ENCODE assay signal across 9 mouse cellular contexts in the genomic region with DNA sequence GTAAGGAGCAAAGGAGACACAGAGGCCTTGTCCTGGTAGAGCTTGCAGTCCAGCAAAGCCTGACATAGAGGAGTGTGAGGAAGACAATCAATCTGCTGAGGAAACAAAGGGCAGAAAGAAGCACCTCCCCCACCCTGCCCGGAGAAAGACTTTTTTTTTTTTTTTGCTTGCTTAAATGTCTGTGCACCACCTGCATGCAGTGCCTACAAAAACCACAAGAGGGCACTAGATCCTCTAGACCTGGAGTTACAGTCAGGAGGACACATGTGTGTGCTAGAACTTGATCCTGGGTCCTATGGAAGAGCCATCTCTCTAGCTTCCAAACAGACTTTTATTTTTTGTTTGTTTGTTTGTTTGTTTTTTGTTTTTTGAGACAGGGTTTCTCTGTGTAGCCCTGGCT. TPM values are rescaled to one million over a fixed set of nuclear protein-coding genes. Genes with fewer than 3 reads are reported as not detected.
DNase-seq lines count a peak whose midpoint lies in the region; ATAC-seq and TF ChIP-seq lines count a peak whose summit lies in the region.
"Had no signal": no experiment of that assay in that cellular context is flagged by ENCODE, and none has a peak within 500 bp of the region (broad histone marks: within the 10 kb centered on the region; RNA-seq: fewer than 3 reads in every experiment).

No protein-coding gene starts in this region.

- TF ChIP-seq CTCF in kidney, postnatal 0 days (IDR thresholded peaks at IDR 0.05; ENCODE audit: low read depth): peak; percentile 74

- H3K9me3 ChIP-seq in kidney, postnatal 0 days (replicated peaks; ENCODE audit: low read length): no peaks in the 10 kb centered on the region
- H3K9me3 ChIP-seq in kidney, embryonic 15.5 days (replicated peaks): no peaks in the 10 kb centered on the region
- H3K9me3 ChIP-seq: heart, embryonic 15.5 days had no signal

- 10% methylated on average over 1 of the region's 1 CpGs for WGBS in kidney, postnatal 0 days
- 6% methylated on average over 1 of the region's 1 CpGs for WGBS in kidney, embryonic 15.5 days

- no peak overlapping the region for H3K4me3 ChIP-seq in kidney, postnatal 0 days (replicated peaks; ENCODE audit: low read depth, low read length)
- no peak overlapping the region for H3K4me3 ChIP-seq in kidney, embryonic 15.5 days (replicated peaks)
- H3K4me3 ChIP-seq: heart, embryonic 15.5 days had no signal

- peaks cover 8% of the 10 kb centered on the region; the same call in 1 of the 2 replicates for H3K4me1 ChIP-seq in kidney, postnatal 0 days (replicated peaks; ENCODE audit: insufficient read depth, low read length)
- H3K4me1 ChIP-seq in kidney, embryonic 15.5 days: peaks cover 17% of the 10 kb centered on the region

- no peak overlapping the region for H3K4me2 ChIP-seq in kidney, postnatal 0 days (ENCODE audit: low read length)
- H3K4me2 ChIP-seq in kidney, embryonic 15.5 days: no peak overlapping the region
- H3K4me2 ChIP-seq: heart, embryonic 15.5 days had no signal

- no peaks in the 10 kb centered on the region for H3K36me3 ChIP-seq in kidney, postnatal 0 days (ENCODE audit: insufficient read depth, low read length)
- H3K36me3 ChIP-seq in kidney, embryonic 15.5 days: 0 out of 2 replicates have a peak, but pooled peaks cover under 1% of the 10 kb centered on the region
- H3K36me3 ChIP-seq: heart, embryonic 15.5 days had no signal

- H3K27ac ChIP-seq in kidney, postnatal 0 days: no peak overlapping the region
- no peak overlapping the region for H3K27ac ChIP-seq in kidney, embryonic 15.5 days
- H3K27ac ChIP-seq: heart, embryonic 15.5 days had no signal

- peak; percentile 23 for DNase-seq in adrenal gland, adult 2 months
- DNase-seq in adrenal gland, postnatal 4 days (ENCODE audit: low spot score in 2 of 2): no peak
- peak; percentile 61 for DNase-seq in kidney, postnatal 0 days (ENCODE audit: low spot score)
- peak; percentile 67 for DNase-seq in adipocyte (ENCODE audit: low spot score)
- DNase-seq in kidney, postnatal 25 days: peak; percentile 56 to 83
- peak; percentile 65 for DNase-seq in spleen, adult 12 weeks (ENCODE audit: low spot score)
- DNase-seq in ovary, postnatal 10 days (ENCODE audit: low spot score): no peak

- H3K27me3 ChIP-seq in kidney, postnatal 0 days (ENCODE audit: insufficient read depth, low read length): no peaks in the 10 kb centered on the region
- no peaks in the 10 kb centered on the region for H3K27me3 ChIP-seq in kidney, embryonic 15.5 days
- H3K27me3 ChIP-seq: heart, embryonic 15.5 days had no signal

- no peak for ATAC-seq in kidney, postnatal 0 days (replicated peaks; ENCODE audit: low FRiP score, low read depth)
- no peak for ATAC-seq in kidney, embryonic 15.5 days (replicated peaks; ENCODE audit: low FRiP score)

- no peak overlapping the region for H3K9ac ChIP-seq in kidney, postnatal 0 days (ENCODE audit: low read depth, low read length)
- H3K9ac ChIP-seq in kidney, embryonic 15.5 days: no peak overlapping the region
- H3K9ac ChIP-seq: heart, embryonic 15.5 days had no signal

RNA-seq across cellular contexts. Expression of a gene that starts 3.4 kb away (rescaled TPM):
- 10 to 100 TPM; 44.2 to 45.1 TPM for total RNA-seq in adrenal gland, adult 2 months (2021)
- 43.2 and 46.5 TPM in 2 replicates for polyA plus RNA-seq in adrenal gland, adult 2 months (2012; rRNA removed)
- 10 to 100 TPM; 58.3 to 58.7 TPM for total RNA-seq in adrenal gland, postnatal 4 days (2021)
- 9.6 and 9.7 TPM in 2 replicates for polyA plus RNA-seq in kidney, postnatal 0 days (2015; fragmentation: Nextera tagmentation; extraction: Ambion mirVana)
- polyA plus RNA-seq in kidney, embryonic 15.5 days (2015; fragmentation: Nextera tagmentation; extraction: Ambion mirVana): 12.3 and 14.0 TPM in 2 replicates

RNA-seq across cellular contexts. Expression of a gene that starts 15.1 kb away (rescaled TPM):
- 10 to 100 TPM; 57.2 to 59.4 TPM for total RNA-seq in adrenal gland, adult 2 months (2021)
- 55.8 and 58.9 TPM in 2 replicates for polyA plus RNA-seq in adrenal gland, adult 2 months (2012; rRNA removed)
- total RNA-seq in adrenal gland, postnatal 4 days (2021): 10 to 100 TPM; 56.5 to 58.3 TPM
- polyA plus RNA-seq in kidney, postnatal 0 days (2015; fragmentation: Nextera tagmentation; extraction: Ambion mirVana): 46.1 and 49.1 TPM in 2 replicates
- 48.9 and 57.9 TPM in 2 replicates for polyA plus RNA-seq in kidney, embryonic 15.5 days (2015; fragmentation: Nextera tagmentation; extraction: Ambion mirVana)

RNA-seq across cellular contexts. Expression of a gene that starts 19.7 kb away (rescaled TPM):
- total RNA-seq in adrenal gland, adult 2 months (2021): 100 to 1,000 TPM in 1 of 2 experiments, 10 to 100 TPM in 1; 95.9 to 110 TPM
- polyA plus RNA-seq in adrenal gland, adult 2 months (2012; rRNA removed): 24.2 and 25.4 TPM in 2 replicates
- 100 to 1,000 TPM; 136 to 152 TPM for total RNA-seq in adrenal gland, postnatal 4 days (2021)
- 75.5 and 80.8 TPM in 2 replicates for polyA plus RNA-seq in kidney, postnatal 0 days (2015; fragmentation: Nextera tagmentation; extraction: Ambion mirVana)
- 95.3 and 100 TPM in 2 replicates for polyA plus RNA-seq in kidney, embryonic 15.5 days (2015; fragmentation: Nextera tagmentation; extraction: Ambion mirVana)

RNA-seq across cellular contexts. Expression of a gene that starts 31.3 kb away (rescaled TPM):
- total RNA-seq in adrenal gland, adult 2 months (2021): under 1 TPM; 0.12 to 0.45 TPM
- polyA plus RNA-seq in adrenal gland, adult 2 months (2012; rRNA removed): 0.75 and 0.95 TPM in 2 replicates
- under 1 TPM; 0.53 to 0.79 TPM for total RNA-seq in adrenal gland, postnatal 4 days (2021)
- polyA plus RNA-seq in kidney, postnatal 0 days (2015; fragmentation: Nextera tagmentation; extraction: Ambion mirVana): 0.09 TPM in 1 of 2 replicates, not detected in the other
- polyA plus RNA-seq in kidney, embryonic 15.5 days (2015; fragmentation: Nextera tagmentation; extraction: Ambion mirVana): 0.10 and 0.13 TPM in 2 replicates

RNA-seq across cellular contexts. Expression of a gene that starts 51.2 kb away (rescaled TPM):
- total RNA-seq in adrenal gland, adult 2 months (2021): under 1 TPM; 0.35 to 0.93 TPM
- polyA plus RNA-seq in adrenal gland, adult 2 months (2012; rRNA removed): 1.2 and 1.6 TPM in 2 replicates
- 1 to 10 TPM; 4.8 to 6.0 TPM for total RNA-seq in adrenal gland, postnatal 4 days (2021)
- polyA plus RNA-seq in kidney, postnatal 0 days (2015; fragmentation: Nextera tagmentation; extraction: Ambion mirVana): 6.3 and 9.2 TPM in 2 replicates
- polyA plus RNA-seq in kidney, embryonic 15.5 days (2015; fragmentation: Nextera tagmentation; extraction: Ambion mirVana): 18.1 and 22.2 TPM in 2 replicates

Comparison
In these comparisons a context has a peak if more than half of its experiments do, and no peak if none do; other contexts are left out.
1. DNase-seq: peak in adrenal gland, adult 2 months (single experiment), kidney, postnatal 0 days (single experiment), adipocyte (single experiment), kidney, postnatal 25 days (2 of 2) and spleen, adult 12 weeks (single experiment); none in adrenal gland, postnatal 4 days (0 of 2) and ovary, postnatal 10 days (single experiment).